Mouse (Mus musculus) myocyte (in vitro differentiated cells): ENCODE measurements around the gene Gadd45gip1. TPM values are rescaled to one million over a fixed set of nuclear protein-coding genes. Genes with fewer than 3 reads are reported as not detected.

ENCODE experiments used
- H3K27me3 ChIP-seq: one replicate; pipeline ENCODE4 v1.6.1; 2011; ENCODE audit not compliant: control insufficient read depth, insufficient read depth, insufficient read length
- H3K36me3 ChIP-seq: one replicate; pipeline ENCODE4 v1.6.1; 2011; ENCODE audit not compliant: control insufficient read depth, insufficient read depth
- H3K4me2 ChIP-seq: one replicate; pipeline ENCODE4 v1.6.1; 2011; ENCODE audit warnings: low read depth, control low read depth
- H3K4me3 ChIP-seq: one replicate; pipeline ENCODE4 v1.5.1; 2011; ENCODE audit warnings: mild to moderate bottlenecking, control low read depth, moderate library complexity
- H3K79me2 ChIP-seq: one replicate; pipeline ENCODE4 v1.6.1; 2011; ENCODE audit not compliant: control insufficient read depth, insufficient read depth
- H3ac ChIP-seq: one replicate; pipeline ENCODE4 v1.6.1; 2011; ENCODE audit not compliant: control insufficient read depth, insufficient read length
- CEBPB ChIP-seq: IDR thresholded peaks from 2 replicates; pipeline ENCODE4 v1.6.1; 2011; ENCODE audit warnings: mild to moderate bottlenecking, moderate library complexity; ENCODE audit not compliant: poor library complexity, insufficient read depth, severe bottlenecking
- E2F4 ChIP-seq: IDR thresholded peaks from one replicate; pipeline ENCODE4 v1.6.1; 2011; ENCODE audit warnings: mild to moderate bottlenecking, control low read depth, moderate library complexity; ENCODE audit not compliant: insufficient read depth
- MAX ChIP-seq: IDR thresholded peaks from one replicate; pipeline ENCODE4 v1.6.1; 2011; ENCODE audit warnings: low read depth, mild to moderate bottlenecking, control low read depth
- MYOD1 ChIP-seq, 3 experiments: IDR thresholded peaks; one replicate each; pipeline ENCODE4 v1.6.1; 2011; ENCODE audit warnings: control low read depth in 2 of 3, low read depth in 2 of 3, mild to moderate bottlenecking in 2 of 3, moderate library complexity in 1 of 3; ENCODE audit not compliant: insufficient read length in 2 of 3, control insufficient read depth in 1 of 3
- MYOG ChIP-seq, 3 experiments: IDR thresholded peaks; one replicate each; pipeline ENCODE4 v1.6.1; 2011; ENCODE audit warnings: control low read depth in 2 of 3, low read depth in 2 of 3, mild to moderate bottlenecking in 2 of 3; ENCODE audit not compliant: insufficient read length in 2 of 3, control insufficient read depth in 1 of 3, insufficient read depth in 1 of 3
- POLR2A ChIP-seq: IDR thresholded peaks from one replicate; pipeline ENCODE4 v1.6.1; 2011; ENCODE audit warnings: low read depth, mild to moderate bottlenecking, control low read depth, moderate library complexity; ENCODE audit not compliant: insufficient read length
- POLR2AphosphoS2 ChIP-seq: IDR thresholded peaks from one replicate; pipeline ENCODE4 v1.6.1; 2011; ENCODE audit warnings: low read depth, control low read depth; ENCODE audit not compliant: insufficient read length
- REST ChIP-seq: IDR thresholded peaks from one replicate; pipeline ENCODE4 v1.6.1; 2011; ENCODE audit warnings: mild to moderate bottlenecking, control low read depth, moderate library complexity; ENCODE audit not compliant: insufficient read depth, insufficient read length
- SRF ChIP-seq: IDR thresholded peaks from one replicate; pipeline ENCODE4 v1.6.1; 2011; ENCODE audit warnings: low read depth; ENCODE audit not compliant: control insufficient read depth, insufficient read length
- TCF12 ChIP-seq: IDR thresholded peaks from one replicate; pipeline ENCODE4 v1.6.1; 2011; ENCODE audit warnings: mild to moderate bottlenecking, control low read depth; ENCODE audit not compliant: poor library complexity, insufficient read depth, severe bottlenecking
- TCF3 ChIP-seq: IDR thresholded peaks from one replicate; pipeline ENCODE4 v1.6.1; 2011; ENCODE audit warnings: low read depth, control low read depth; ENCODE audit not compliant: insufficient read length
- USF1 ChIP-seq: IDR thresholded peaks from one replicate; pipeline ENCODE4 v1.6.1; 2011; ENCODE audit warnings: low read depth, mild to moderate bottlenecking, control low read depth, moderate library complexity
- polyA plus RNA-seq: library from polyadenylated mRNA; unstranded; fragments of >200 nt; fragmentation: generic; extraction: Trizol; gene quantifications from one replicate; pipeline ENCODE4 v1.2.1, GENCODE M21; 2012; ENCODE audit warnings: missing spikeins

The Gadd45gip1 gene
- polyA plus RNA-seq, 1 experiment: 21.8 TPM

DNA sequence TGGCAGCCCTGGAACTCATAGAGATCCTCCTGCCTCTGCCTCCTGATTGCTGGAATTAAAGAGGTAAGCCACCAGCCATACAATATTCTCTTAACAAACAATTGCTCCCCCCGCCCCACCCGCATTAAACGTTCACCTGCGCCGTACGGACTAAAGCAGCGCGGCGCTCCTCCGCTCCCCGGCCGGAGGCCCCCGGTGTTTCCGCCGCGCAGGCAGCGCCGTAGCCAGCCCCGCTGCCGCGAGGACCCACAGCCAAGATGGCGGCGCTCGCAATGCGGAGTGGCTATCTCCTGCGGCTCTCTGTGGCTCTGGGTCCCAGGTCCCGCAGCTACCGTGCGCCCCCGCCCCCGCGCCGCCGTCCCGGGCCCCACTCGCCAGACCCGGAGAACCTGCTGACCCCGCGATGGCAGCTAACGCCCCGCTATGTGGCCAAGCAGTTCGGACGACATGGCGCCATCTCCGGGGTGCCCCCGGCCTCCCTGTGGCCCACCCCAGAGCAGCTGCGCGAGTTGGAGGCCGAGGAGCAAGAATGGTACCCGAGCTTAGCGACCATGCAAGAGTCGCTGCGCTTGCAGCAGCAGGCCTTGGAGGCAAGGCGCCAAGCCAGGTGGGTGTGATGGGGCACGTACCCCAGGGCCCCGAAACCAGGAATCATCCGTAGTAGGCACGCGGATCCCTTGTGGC, 854 bp downstream of the Gadd45gip1 start:
- Histone ChIP-seq H3K4me2 (peak overlapping the region; percentile 68), H3K4me3 (peak overlapping the region; percentile 79), H3K79me2 (peaks cover 9% of the 10 kb centered on the region), H3ac (peak overlapping the region; percentile 95), H3K36me3 (peaks cover 25% of the 10 kb centered on the region), H3K27me3 (no peaks in the 10 kb centered on the region)
- TF ChIP-seq REST (no peak), E2F4 (no peak), TCF12 (no peak), TCF3 (no peak), MYOD1 (IDR thresholded peaks at IDR 0.05; ENCODE audit: control insufficient read depth in 1 of 3, insufficient read length in 2 of 3, low read depth in 2 of 3) (peak in 2 of 3 experiments; percentile 15 to 24), USF1 (no peak), MAX (no peak), MYOG (IDR thresholded peaks at IDR 0.05; ENCODE audit: control insufficient read depth in 1 of 3, insufficient read depth in 1 of 3, insufficient read length in 2 of 3, low read depth in 2 of 3) (peak in 2 of 3 experiments; percentile 62 to 70), CEBPB (no peak), POLR2AphosphoS2 (peak; percentile 91), POLR2A (peak; percentile 76), SRF (no peak)

GRCm38 (mm10) chr8:84832759-84833742, 1.7 kb downstream of the Gadd45gip1 start:
- TF ChIP-seq POLR2AphosphoS2 (no peak), SRF (no peak), TCF3 (no peak), USF1 (no peak), CEBPB (no peak)
- Histone ChIP-seq H3K36me3 (peaks cover 28% of the 10 kb centered on the region), H3K4me2 (peak overlapping the region; percentile 68), H3ac (peak overlapping the region; percentile 95), H3K4me3 (peak overlapping the region; percentile 79), H3K27me3 (no peaks in the 10 kb centered on the region), H3K79me2 (peaks cover 9% of the 10 kb centered on the region)

DNA sequence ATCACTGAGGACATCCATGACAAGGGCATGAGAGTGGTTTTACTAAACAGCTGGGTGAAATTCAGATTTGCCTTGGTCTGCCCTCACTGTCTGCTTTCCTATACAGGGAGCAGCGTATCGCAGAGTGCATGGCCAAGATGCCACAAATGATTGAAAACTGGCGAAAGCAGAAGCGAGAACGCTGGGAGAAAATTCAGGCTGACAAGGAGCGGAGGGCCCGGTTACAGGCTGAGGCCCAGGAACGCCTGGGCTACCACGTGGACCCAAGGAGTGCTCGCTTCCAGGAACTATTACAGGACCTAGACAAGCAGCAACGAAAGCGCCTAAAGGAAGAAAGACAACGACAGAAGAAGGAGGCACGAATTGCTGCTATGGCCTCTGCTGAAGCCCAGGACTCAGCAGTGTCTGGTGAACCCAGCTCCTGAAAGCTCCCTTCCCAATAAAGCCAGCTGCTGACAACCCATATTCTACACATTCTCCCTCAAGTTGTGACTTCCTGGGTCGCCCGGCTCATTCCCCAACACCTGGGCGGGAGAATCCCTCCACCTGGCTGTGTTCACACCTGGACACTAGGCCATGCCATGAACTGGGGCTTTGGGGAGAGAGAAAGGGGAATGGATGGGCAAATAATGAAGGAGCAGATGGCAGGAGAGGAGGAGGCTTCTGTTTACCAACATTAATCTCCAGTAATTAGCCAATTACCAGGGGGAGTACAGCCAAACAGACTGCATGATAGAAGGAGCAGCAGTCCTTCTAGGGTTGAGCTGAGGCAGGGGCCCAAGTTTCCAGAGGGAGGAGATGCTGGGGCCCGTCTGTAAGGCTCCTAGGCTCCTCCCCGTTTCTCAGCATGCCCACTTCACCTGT, 2.9 kb downstream of the Gadd45gip1 start:
- Histone ChIP-seq H3ac (no peak overlapping the region), H3K79me2 (peaks cover 15% of the 10 kb centered on the region), H3K36me3 (peaks cover 32% of the 10 kb centered on the region), H3K4me3 (no peak overlapping the region), H3K4me2 (no peak overlapping the region), H3K27me3 (no peaks in the 10 kb centered on the region)
- TF ChIP-seq MAX (no peak), MYOG (IDR thresholded peaks at IDR 0.05; ENCODE audit: control insufficient read depth in 1 of 3, insufficient read depth in 1 of 3, insufficient read length in 2 of 3, low read depth in 2 of 3) (no peak), MYOD1 (IDR thresholded peaks at IDR 0.05; ENCODE audit: control insufficient read depth in 1 of 3, insufficient read length in 2 of 3, low read depth in 2 of 3) (no peak), POLR2A (no peak), TCF12 (no peak)

GRCm38 (mm10) chr8:84834866-84835855, 3.8 kb downstream of the Gadd45gip1 start:
- Histone ChIP-seq H3K4me3 (no peak overlapping the region), H3K36me3 (peaks cover 32% of the 10 kb centered on the region), H3K4me2 (no peak overlapping the region), H3ac (no peak overlapping the region), H3K27me3 (no peaks in the 10 kb centered on the region), H3K79me2 (peaks cover 24% of the 10 kb centered on the region)
- TF ChIP-seq POLR2A (no peak), MYOD1 (IDR thresholded peaks at IDR 0.05; ENCODE audit: control insufficient read depth in 1 of 3, insufficient read length in 2 of 3, low read depth in 2 of 3) (peak in 2 of 3 experiments; percentile 69 to 78), CEBPB (no peak), POLR2AphosphoS2 (peak; percentile 10), USF1 (no peak), MAX (no peak), TCF3 (no peak), MYOG (IDR thresholded peaks at IDR 0.05; ENCODE audit: control insufficient read depth in 1 of 3, insufficient read depth in 1 of 3, insufficient read length in 2 of 3, low read depth in 2 of 3) (peak; percentile 11 to 76 (median 47)), TCF12 (no peak), E2F4 (no peak), SRF (no peak), REST (no peak)
